Mouse (Mus musculus): ENCODE measurements around the gene Ppa2. TPM values are rescaled to one million over a fixed set of nuclear protein-coding genes. Genes with fewer than 3 reads are reported as not detected.

Ppa2 gene
- polyA plus RNA-seq, 1 experiment from 2014 or later: 91.5 TPM

GRCm38 (mm10) chr3:133333267-133334170 lies 23.6 kb downstream of the Ppa2 start:
- 93% methylated on average over 15 of the region's 15 CpGs for WGBS
- Histone ChIP-seq H3K4me1 (no peaks in the 10 kb centered on the region; the same call in 1 of the 2 replicates), H3K27ac (no peak overlapping the region), H3K4me3 (no peak overlapping the region), H3K36me3 (replicated peaks) (peaks cover 34% of the 10 kb centered on the region), H3K9me3 (no peaks in the 10 kb centered on the region), H3K27me3 (ENCODE audit: poor library complexity, severe bottlenecking) (no peaks in the 10 kb centered on the region)
- DNase-seq (ENCODE audit: extremely low spot score, low spot score): no peak

DNA sequence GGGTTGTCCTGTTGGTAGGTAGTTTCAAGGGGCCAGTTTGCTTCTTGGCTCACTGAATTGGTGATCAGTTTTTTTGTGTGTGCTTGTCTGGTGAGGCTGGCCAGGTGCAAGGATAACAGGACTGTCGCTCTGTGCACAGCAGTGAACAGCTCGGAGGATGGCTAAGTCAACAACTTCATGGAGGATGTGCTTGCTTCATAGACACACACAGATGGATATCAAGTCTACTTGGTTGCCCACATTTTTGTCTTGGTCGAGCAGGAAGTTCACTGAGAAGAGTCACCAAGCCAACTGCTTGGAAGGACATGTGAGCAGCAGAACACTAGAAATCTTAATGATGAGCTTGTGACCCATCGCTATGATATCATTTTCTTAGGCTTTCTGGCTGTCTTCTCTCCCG lies 24.8 kb downstream of the Ppa2 start:
- 90% methylated on average over 5 of the region's 5 CpGs for WGBS
- DNase-seq (ENCODE audit: extremely low spot score, low spot score): no peak
- Histone ChIP-seq H3K27me3 (ENCODE audit: poor library complexity, severe bottlenecking) (no peaks in the 10 kb centered on the region), H3K4me1 (no peaks in the 10 kb centered on the region; the same call in 1 of the 2 replicates), H3K27ac (no peak overlapping the region), H3K36me3 (replicated peaks) (peaks cover 34% of the 10 kb centered on the region), H3K4me3 (no peak overlapping the region), H3K9me3 (no peaks in the 10 kb centered on the region)

- Histone ChIP-seq H3K9me3 (no peaks in the 10 kb centered on the region), H3K4me3 (no peak overlapping the region), H3K4me1 (no peaks in the 10 kb centered on the region; the same call in 1 of the 2 replicates), H3K27me3 (ENCODE audit: poor library complexity, severe bottlenecking) (no peaks in the 10 kb centered on the region), H3K27ac (no peak overlapping the region), H3K36me3 (replicated peaks) (peaks cover 38% of the 10 kb centered on the region)
- WGBS: 82% methylated on average over 2 of the region's 2 CpGs
- DNase-seq (ENCODE audit: extremely low spot score, low spot score): no peak
Observed at GRCm38 (mm10) chr3:133335166-133335565, 25.3 kb downstream of the Ppa2 start.

- Histone ChIP-seq H3K4me3 (no peak overlapping the region), H3K27ac (no peak overlapping the region), H3K27me3 (ENCODE audit: poor library complexity, severe bottlenecking) (no peaks in the 10 kb centered on the region), H3K9me3 (no peaks in the 10 kb centered on the region), H3K36me3 (replicated peaks) (peaks cover 39% of the 10 kb centered on the region), H3K4me1 (no peaks in the 10 kb centered on the region; the same call in 1 of the 2 replicates)
- no peak for DNase-seq (ENCODE audit: extremely low spot score, low spot score)
- 80% methylated on average over 7 of the region's 7 CpGs for WGBS
Observed at GRCm38 (mm10) chr3:133336400-133336799, 26.5 kb downstream of the Ppa2 start.

DNA sequence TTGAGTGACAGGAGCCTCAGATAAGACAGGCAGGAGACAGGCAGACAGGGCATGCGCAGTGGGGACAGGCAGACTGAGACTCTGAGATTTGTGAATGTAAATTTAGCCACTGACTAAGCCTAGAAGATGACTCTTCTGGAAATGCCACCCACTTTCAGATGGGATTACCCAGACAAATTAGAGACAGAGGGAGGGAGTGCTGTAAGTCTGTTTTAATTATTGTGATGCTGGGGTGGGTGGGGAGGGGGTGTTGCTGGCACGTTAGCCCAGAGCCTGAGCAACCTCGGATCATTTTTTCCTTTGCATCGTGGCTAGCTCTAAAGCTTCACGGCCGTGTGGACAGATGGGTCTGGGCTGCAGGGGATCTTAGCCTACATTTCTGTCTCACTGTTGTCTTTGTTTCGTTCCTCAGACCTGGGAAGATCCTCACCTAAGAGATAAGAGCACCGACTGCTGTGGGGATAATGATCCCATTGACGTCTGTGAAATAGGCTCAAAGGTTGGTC lies 29.0 kb downstream of the Ppa2 start:
- DNase-seq (ENCODE audit: extremely low spot score, low spot score): no peak
- WGBS: 82% methylated on average over 9 of the region's 9 CpGs
- Histone ChIP-seq H3K4me1 (no peaks in the 10 kb centered on the region), H3K27me3 (ENCODE audit: poor library complexity, severe bottlenecking) (no peaks in the 10 kb centered on the region), H3K27ac (no peak overlapping the region), H3K9me3 (no peaks in the 10 kb centered on the region), H3K36me3 (replicated peaks) (peaks cover 35% of the 10 kb centered on the region), H3K4me3 (no peak overlapping the region)

GRCm38 (mm10) chr3:133339411-133339823 lies 29.5 kb downstream of the Ppa2 start:
- no peak for DNase-seq (ENCODE audit: extremely low spot score, low spot score)
- H3K27ac ChIP-seq: no peak overlapping the region
- H3K4me3 ChIP-seq: no peak overlapping the region
- H3K36me3 ChIP-seq (replicated peaks): peaks cover 33% of the 10 kb centered on the region
- 90% methylated on average over 11 of the region's 11 CpGs for WGBS
- H3K27me3 ChIP-seq (ENCODE audit: poor library complexity, severe bottlenecking): no peaks in the 10 kb centered on the region
- H3K9me3 ChIP-seq: no peaks in the 10 kb centered on the region
- H3K4me1 ChIP-seq: no peaks in the 10 kb centered on the region

GRCm38 (mm10) chr3:133341106-133341505 lies 31.2 kb downstream of the Ppa2 start:
- H3K4me3 ChIP-seq: no peak overlapping the region

DNA sequence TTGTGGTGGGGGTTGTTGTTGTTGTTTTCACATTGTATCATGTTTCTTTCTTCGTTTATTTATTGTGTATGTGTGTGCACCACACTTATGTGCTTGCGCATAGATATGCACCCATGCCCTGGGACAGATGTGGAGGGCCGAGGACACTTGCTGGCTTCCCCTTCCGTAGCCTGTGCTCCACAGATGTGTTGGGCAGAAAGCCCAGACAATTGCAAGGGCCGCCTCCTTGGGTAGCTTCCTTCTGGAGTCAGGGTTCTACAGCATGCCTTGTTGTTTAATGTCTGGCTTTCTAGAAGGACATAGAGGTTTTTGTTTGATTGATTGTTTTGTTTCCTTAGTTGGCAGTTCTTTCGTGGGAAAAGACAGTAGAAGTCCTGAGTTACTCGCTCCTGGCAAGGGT lies 37.6 kb downstream of the Ppa2 start:
- no peaks in the 10 kb centered on the region for H3K9me3 ChIP-seq
- H3K4me3 ChIP-seq: no peak overlapping the region
- H3K27me3 ChIP-seq (ENCODE audit: poor library complexity, severe bottlenecking): no peaks in the 10 kb centered on the region
- peaks cover 39% of the 10 kb centered on the region for H3K36me3 ChIP-seq (replicated peaks)
- no peak overlapping the region for H3K27ac ChIP-seq
- no peaks in the 10 kb centered on the region for H3K4me1 ChIP-seq
- no peak for DNase-seq (ENCODE audit: extremely low spot score, low spot score)
- WGBS: 93% methylated on average over 7 of the region's 7 CpGs

More at GRCm38 (mm10) chr3:133341106-133341505, 31.2 kb downstream of the Ppa2 start:
- 93% methylated on average over 11 of the region's 11 CpGs for WGBS
- Histone ChIP-seq H3K9me3 (no peaks in the 10 kb centered on the region), H3K27ac (no peak overlapping the region), H3K36me3 (replicated peaks) (peaks cover 32% of the 10 kb centered on the region), H3K4me1 (no peaks in the 10 kb centered on the region), H3K27me3 (ENCODE audit: poor library complexity, severe bottlenecking) (no peaks in the 10 kb centered on the region)
- DNase-seq (ENCODE audit: extremely low spot score, low spot score): no peak

- no peak for DNase-seq (ENCODE audit: extremely low spot score, low spot score)
- H3K27me3 ChIP-seq (ENCODE audit: poor library complexity, severe bottlenecking): no peaks in the 10 kb centered on the region
- H3K4me1 ChIP-seq: no peaks in the 10 kb centered on the region
- H3K36me3 ChIP-seq (replicated peaks): peaks cover 35% of the 10 kb centered on the region
- WGBS: 88% methylated on average over 2 of the region's 2 CpGs
- H3K27ac ChIP-seq: no peak overlapping the region
- no peaks in the 10 kb centered on the region for H3K9me3 ChIP-seq
- no peak overlapping the region for H3K4me3 ChIP-seq
Observed at GRCm38 (mm10) chr3:133348847-133349246, 38.9 kb downstream of the Ppa2 start.

GRCm38 (mm10) chr3:133357426-133357974 lies 47.6 kb downstream of the Ppa2 start:
- peaks cover 10% of the 10 kb centered on the region for H3K4me1 ChIP-seq
- 55% methylated on average over 6 of the region's 6 CpGs for WGBS

GRCm38 (mm10) chr3:133357977-133358376 lies 48.1 kb downstream of the Ppa2 start:
- Histone ChIP-seq H3K9me3 (no peaks in the 10 kb centered on the region), H3K4me1 (peaks cover 10% of the 10 kb centered on the region), H3K36me3 (replicated peaks) (0 out of 2 replicates have a peak, but pooled peaks cover 2% of the 10 kb centered on the region), H3K27me3 (ENCODE audit: poor library complexity, severe bottlenecking) (no peaks in the 10 kb centered on the region), H3K4me3 (no peak overlapping the region), H3K27ac (no peak overlapping the region)
- DNase-seq (ENCODE audit: extremely low spot score, low spot score): no peak

More at GRCm38 (mm10) chr3:133357426-133357974, 47.6 kb downstream of the Ppa2 start:
- no peak overlapping the region for H3K4me3 ChIP-seq
- DNase-seq (ENCODE audit: extremely low spot score, low spot score): no peak
- no peak overlapping the region for H3K27ac ChIP-seq
- H3K9me3 ChIP-seq: no peaks in the 10 kb centered on the region
- H3K27me3 ChIP-seq (ENCODE audit: poor library complexity, severe bottlenecking): no peaks in the 10 kb centered on the region
- 0 out of 2 replicates have a peak, but pooled peaks cover 2% of the 10 kb centered on the region for H3K36me3 ChIP-seq (replicated peaks)

DNA sequence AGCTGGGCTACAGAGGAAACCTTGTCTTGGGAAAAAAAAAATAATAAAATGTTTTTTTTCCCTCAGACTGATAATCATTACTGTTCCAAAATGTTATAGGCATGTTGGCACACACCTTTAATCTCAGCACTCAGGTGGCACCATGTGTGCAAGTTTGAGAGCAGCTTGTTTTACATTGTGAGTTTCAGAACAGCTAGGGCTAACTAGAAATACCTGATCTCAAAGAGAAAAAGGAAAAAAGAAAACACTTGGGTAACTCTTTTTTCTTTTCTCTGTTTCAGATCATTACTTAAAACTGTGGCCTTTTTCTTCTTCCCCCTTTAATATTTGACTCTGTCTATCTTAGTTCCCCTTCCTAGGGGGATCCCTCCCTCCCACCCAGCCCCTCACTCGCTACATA lies 51.5 kb downstream of the Ppa2 start:
- H3K9me3 ChIP-seq: no peaks in the 10 kb centered on the region
- no peak overlapping the region for H3K4me3 ChIP-seq
- H3K27me3 ChIP-seq (ENCODE audit: poor library complexity, severe bottlenecking): no peaks in the 10 kb centered on the region
- 91% methylated on average over 1 of the region's 1 CpGs for WGBS
- peaks cover 10% of the 10 kb centered on the region for H3K4me1 ChIP-seq
- no peak overlapping the region for H3K27ac ChIP-seq
- H3K36me3 ChIP-seq (replicated peaks): peaks cover 7% of the 10 kb centered on the region; the same call in 1 of the 2 replicates
- no peak for DNase-seq (ENCODE audit: extremely low spot score, low spot score)

DNA sequence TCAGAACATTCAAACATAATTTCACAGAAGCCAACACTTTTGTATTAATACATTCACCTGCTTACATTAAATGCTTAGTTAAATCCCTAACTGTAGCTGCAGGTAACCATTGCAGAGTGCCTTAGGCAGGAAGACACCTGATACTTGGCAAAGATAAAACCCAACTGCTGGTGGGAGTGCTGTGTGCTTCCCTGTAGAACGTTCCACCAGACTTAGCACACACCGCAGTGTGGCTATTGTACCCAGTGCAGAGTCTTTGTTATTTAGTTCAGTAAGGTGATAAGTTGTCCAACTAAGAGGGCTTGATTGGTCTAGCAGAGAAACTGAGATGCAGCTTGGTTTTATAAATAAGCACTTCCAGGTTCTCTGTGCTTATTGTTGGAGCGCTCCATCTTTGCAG lies 54.2 kb downstream of the Ppa2 start:
- Histone ChIP-seq H3K27ac (no peak overlapping the region), H3K36me3 (replicated peaks) (peaks cover 5% of the 10 kb centered on the region; the same call in 1 of the 2 replicates), H3K4me3 (no peak overlapping the region), H3K4me1 (no peaks in the 10 kb centered on the region), H3K9me3 (no peaks in the 10 kb centered on the region), H3K27me3 (ENCODE audit: poor library complexity, severe bottlenecking) (no peaks in the 10 kb centered on the region)
- 76% methylated on average over 3 of the region's 3 CpGs for WGBS
- DNase-seq (ENCODE audit: extremely low spot score, low spot score): no peak
